Mouse (Mus musculus) stomach, postnatal 0 days (tissue): ENCODE measurements around the gene Astn2.

Source experiments
- CTCF ChIP-seq: IDR thresholded peaks from 2 replicates; pipeline ENCODE4 v1.5.1; 2016; ENCODE audit warnings: antibody characterized with exemption, low read depth, mild to moderate bottlenecking, moderate library complexity
- EP300 ChIP-seq: optimal IDR thresholded peaks from 2 replicates; pipeline ENCODE3; 2016; ENCODE audit warnings: antibody characterized with exemption

DNA sequence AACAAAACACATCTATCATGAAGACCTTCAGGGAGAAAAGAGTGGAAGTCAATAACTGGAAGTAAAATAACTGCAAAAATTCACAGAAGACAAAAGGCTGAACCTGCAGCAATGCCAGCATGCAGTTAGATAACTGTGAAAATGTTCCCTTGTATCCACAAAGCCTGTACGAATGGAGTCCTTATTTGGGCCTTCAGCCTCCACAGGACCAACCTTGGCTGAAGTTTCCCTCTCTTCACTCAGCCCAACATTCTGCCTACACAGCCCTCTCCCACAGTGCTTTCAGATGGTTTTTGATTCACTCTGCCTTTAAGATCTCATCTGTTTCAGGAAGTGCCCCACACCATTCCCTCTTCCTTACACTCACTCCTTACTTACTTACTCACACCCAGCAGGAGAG is 376.5 kb downstream of the Astn2 start:
- TF ChIP-seq EP300: no peak
- TF ChIP-seq CTCF: no peak
